Mouse (Mus musculus) midbrain, embryonic 13.5 days (tissue): Measurements from ENCODE around the gene Gpr83. TPM values are rescaled to one million over a fixed set of nuclear protein-coding genes. Genes with fewer than 3 reads are reported as not detected.
A peak's percentile ranks its signal among the peaks of the same experiment; 100 is the strongest.

Source experiments
- ATAC-seq: fragments of 200-750 bp; cut with Nextera tagmentation; 2 replicates; pipeline ENCODE4 v1.8.0; 2017; ENCODE audit warnings: mild to moderate bottlenecking, moderate TSS enrichment, moderate library complexity
- H3K27ac ChIP-seq: fragments of 300-500 bp; sonication (generic); 2 replicates; pipeline ENCODE4 v1.5.1; 2015; ENCODE audit warnings: inconsistent platforms, mild to moderate bottlenecking, moderate library complexity
- H3K27me3 ChIP-seq: fragments of 300-500 bp; sonication (generic); 2 replicates; pipeline ENCODE4 v1.6.1; 2015; ENCODE audit warnings: mild to moderate bottlenecking, inconsistent platforms
- H3K36me3 ChIP-seq: fragments of 300-500 bp; sonication (generic); 2 replicates; pipeline ENCODE4 v1.6.1; 2015; ENCODE audit warnings: mild to moderate bottlenecking, inconsistent platforms
- H3K4me1 ChIP-seq: fragments of 300-500 bp; sonication (generic); replicated peaks from 2 replicates; pipeline ENCODE4 v1.6.1; 2015; ENCODE audit warnings: inconsistent platforms
- H3K4me2 ChIP-seq: fragments of 300-500 bp; sonication (generic); replicated peaks from 2 replicates; pipeline ENCODE4 v1.6.1; 2015; ENCODE audit warnings: moderate library complexity, mild to moderate bottlenecking, inconsistent platforms
- H3K4me3 ChIP-seq: fragments of 300-500 bp; sonication (generic); replicated peaks from 2 replicates; pipeline ENCODE4 v1.5.1; 2015; ENCODE audit warnings: mild to moderate bottlenecking, inconsistent platforms
- H3K9ac ChIP-seq: fragments of 300-500 bp; sonication (generic); replicated peaks from 2 replicates; pipeline ENCODE4 v1.6.1; 2015; ENCODE audit warnings: mild to moderate bottlenecking, inconsistent platforms
- H3K9me3 ChIP-seq: fragments of 300-500 bp; sonication (generic); 2 replicates; pipeline ENCODE4 v1.6.1; 2016; ENCODE audit warnings: mild to moderate bottlenecking, inconsistent platforms
- WGBS: fragments of 180-500 bp; shearing (Covaris S2); methylation state at CpG from one replicate; pipeline ENCODE4 v1.1.7; 2015; 5-methylcytosine and 5-hydroxymethylcytosine counted together
- polyA plus RNA-seq: library from polyadenylated mRNA; unstranded; fragments of >200 nt; fragmentation: Nextera tagmentation; extraction: Ambion mirVana; gene quantifications from 2 replicates; pipeline ENCODE4 v1.2.1, GENCODE M21; 2015

Gene Gpr83
- polyA plus RNA-seq, 1 experiment from 2014 or later, result 2.8 TPM

GRCm38 (mm10) chr9:14846428-14846827, 13.6 kb upstream of the Gpr83 start:
- Histone ChIP-seq H3K9ac (no peak overlapping the region), H3K4me2 (no peak overlapping the region), H3K27ac (no peak overlapping the region), H3K4me1 (no peaks in the 10 kb centered on the region), H3K27me3 (no peaks in the 10 kb centered on the region), H3K36me3 (no peaks in the 10 kb centered on the region), H3K9me3 (peaks cover 5% of the 10 kb centered on the region; the same call in 1 of the 2 replicates), H3K4me3 (no peak overlapping the region)
- no peak for ATAC-seq
- 49% methylated on average over 5 of the region's 5 CpGs for WGBS

- Histone ChIP-seq H3K4me3 (no peak overlapping the region), H3K9me3 (peaks cover 7% of the 10 kb centered on the region; the same call in 1 of the 2 replicates), H3K9ac (no peak overlapping the region), H3K4me1 (no peaks in the 10 kb centered on the region), H3K36me3 (no peaks in the 10 kb centered on the region), H3K27ac (no peak overlapping the region), H3K4me2 (no peak overlapping the region), H3K27me3 (no peaks in the 10 kb centered on the region)
- 83% methylated on average over 1 of the region's 1 CpGs for WGBS
- ATAC-seq, result no peak
Measured at GRCm38 (mm10) chr9:14848267-14848935, 11.6 kb upstream of the Gpr83 start.

GRCm38 (mm10) chr9:14854585-14854984, 5.4 kb upstream of the Gpr83 start:
- no peak overlapping the region for H3K4me3 ChIP-seq
- WGBS, result 69% methylated on average over 4 of the region's 4 CpGs
- ATAC-seq, result no peak
- no peak overlapping the region for H3K27ac ChIP-seq
- peaks cover 5% of the 10 kb centered on the region; the same call in 1 of the 2 replicates for H3K9me3 ChIP-seq
- H3K4me1 ChIP-seq, result no peaks in the 10 kb centered on the region
- no peak overlapping the region for H3K9ac ChIP-seq
- no peak overlapping the region for H3K4me2 ChIP-seq
- no peaks in the 10 kb centered on the region for H3K36me3 ChIP-seq
- peaks cover 17% of the 10 kb centered on the region for H3K27me3 ChIP-seq

- no peak overlapping the region for H3K4me3 ChIP-seq
- no peaks in the 10 kb centered on the region for H3K9me3 ChIP-seq
- ATAC-seq, result no peak
- peaks cover 7% of the 10 kb centered on the region for H3K4me1 ChIP-seq
- H3K36me3 ChIP-seq, result no peaks in the 10 kb centered on the region
- no peak overlapping the region for H3K27ac ChIP-seq
- H3K27me3 ChIP-seq, result peaks cover 36% of the 10 kb centered on the region
- H3K9ac ChIP-seq, result no peak overlapping the region
- no peak overlapping the region for H3K4me2 ChIP-seq
- WGBS, result 61% methylated on average over 4 of the region's 4 CpGs
Measured at GRCm38 (mm10) chr9:14856922-14857654, 2.9 kb upstream of the Gpr83 start.

GRCm38 (mm10) chr9:14858170-14858706, 1.8 kb upstream of the Gpr83 start:
- H3K4me1 ChIP-seq, result peaks cover 7% of the 10 kb centered on the region
- H3K27me3 ChIP-seq, result peaks cover 43% of the 10 kb centered on the region
- H3K27ac ChIP-seq, result no peak overlapping the region
- 84% methylated on average over 7 of the region's 7 CpGs for WGBS
- H3K4me2 ChIP-seq, result no peak overlapping the region
- no peak overlapping the region for H3K9ac ChIP-seq
- H3K36me3 ChIP-seq, result no peaks in the 10 kb centered on the region
- no peaks in the 10 kb centered on the region for H3K9me3 ChIP-seq
- no peak for ATAC-seq
- no peak overlapping the region for H3K4me3 ChIP-seq

GRCm38 (mm10) chr9:14858782-14859181, 1.2 kb upstream of the Gpr83 start:
- Histone ChIP-seq H3K4me2 (no peak overlapping the region), H3K27me3 (peaks cover 47% of the 10 kb centered on the region), H3K36me3 (no peaks in the 10 kb centered on the region), H3K27ac (no peak overlapping the region), H3K9ac (no peak overlapping the region), H3K4me3 (no peak overlapping the region), H3K9me3 (no peaks in the 10 kb centered on the region), H3K4me1 (peaks cover 7% of the 10 kb centered on the region)
- 88% methylated on average over 3 of the region's 3 CpGs for WGBS
- no peak for ATAC-seq

GRCm38 (mm10) chr9:14863126-14863525, 3.1 kb downstream of the Gpr83 start:
- H3K27me3 ChIP-seq, result peaks cover 43% of the 10 kb centered on the region
- H3K9me3 ChIP-seq, result no peaks in the 10 kb centered on the region
- WGBS, result 93% methylated on average over 3 of the region's 3 CpGs
- H3K36me3 ChIP-seq, result no peaks in the 10 kb centered on the region
- no peak overlapping the region for H3K27ac ChIP-seq
- peaks cover 7% of the 10 kb centered on the region for H3K4me1 ChIP-seq
- no peak for ATAC-seq
- no peak overlapping the region for H3K9ac ChIP-seq
- H3K4me3 ChIP-seq, result no peak overlapping the region
- no peak overlapping the region for H3K4me2 ChIP-seq

GRCm38 (mm10) chr9:14864726-14865125, 4.7 kb downstream of the Gpr83 start:
- Histone ChIP-seq H3K4me1 (peaks cover 7% of the 10 kb centered on the region), H3K9ac (no peak overlapping the region), H3K27me3 (peaks cover 29% of the 10 kb centered on the region), H3K9me3 (no peaks in the 10 kb centered on the region), H3K27ac (no peak overlapping the region), H3K4me3 (no peak overlapping the region), H3K36me3 (no peaks in the 10 kb centered on the region), H3K4me2 (no peak overlapping the region)
- ATAC-seq, result no peak
- 84% methylated on average over 9 of the region's 9 CpGs for WGBS

GRCm38 (mm10) chr9:14866957-14867356, 6.9 kb downstream of the Gpr83 start:
- no peak overlapping the region for H3K4me2 ChIP-seq
- peaks cover 12% of the 10 kb centered on the region; the same call in 1 of the 2 replicates for H3K27me3 ChIP-seq
- no peak overlapping the region for H3K9ac ChIP-seq
- H3K27ac ChIP-seq, result no peak overlapping the region
- peak; percentile 73 for ATAC-seq
- no peaks in the 10 kb centered on the region for H3K9me3 ChIP-seq
- H3K4me3 ChIP-seq, result no peak overlapping the region
- peaks cover 5% of the 10 kb centered on the region for H3K4me1 ChIP-seq
- no peaks in the 10 kb centered on the region for H3K36me3 ChIP-seq
- WGBS, result 35% methylated on average over 7 of the region's 7 CpGs

- Histone ChIP-seq H3K4me2 (no peak overlapping the region), H3K27ac (no peak overlapping the region), H3K9ac (no peak overlapping the region), H3K36me3 (no peaks in the 10 kb centered on the region), H3K4me1 (peaks cover 18% of the 10 kb centered on the region), H3K9me3 (no peaks in the 10 kb centered on the region), H3K4me3 (no peak overlapping the region), H3K27me3 (peaks cover 3% of the 10 kb centered on the region; the same call in 1 of the 2 replicates)
- WGBS, result 94% methylated on average over 8 of the region's 8 CpGs
- ATAC-seq, result no peak
Measured at GRCm38 (mm10) chr9:14868326-14868725, 8.3 kb downstream of the Gpr83 start.

- no peaks in the 10 kb centered on the region for H3K9me3 ChIP-seq
- no peak for ATAC-seq
- H3K4me3 ChIP-seq, result no peak overlapping the region
- H3K27me3 ChIP-seq, result no peaks in the 10 kb centered on the region
- no peak overlapping the region for H3K9ac ChIP-seq
- no peak overlapping the region for H3K27ac ChIP-seq
- no peaks in the 10 kb centered on the region for H3K36me3 ChIP-seq
- H3K4me1 ChIP-seq, result peaks cover 18% of the 10 kb centered on the region
- H3K4me2 ChIP-seq, result no peak overlapping the region
- 90% methylated on average over 2 of the region's 2 CpGs for WGBS
Measured at GRCm38 (mm10) chr9:14870377-14870776, 10.4 kb downstream of the Gpr83 start.

- WGBS, result 88% methylated on average over 10 of the region's 10 CpGs
- H3K27me3 ChIP-seq, result no peaks in the 10 kb centered on the region
- ATAC-seq, result no peak
- no peak overlapping the region for H3K27ac ChIP-seq
- no peaks in the 10 kb centered on the region for H3K36me3 ChIP-seq
- no peak overlapping the region for H3K9ac ChIP-seq
- peaks cover 18% of the 10 kb centered on the region for H3K4me1 ChIP-seq
- no peaks in the 10 kb centered on the region for H3K9me3 ChIP-seq
- no peak overlapping the region for H3K4me2 ChIP-seq
- no peak overlapping the region for H3K4me3 ChIP-seq
Measured at GRCm38 (mm10) chr9:14870802-14871201, 10.8 kb downstream of the Gpr83 start.
